Comparison of ENCODE assay signal across 8 mouse cellular contexts in the genomic region with DNA sequence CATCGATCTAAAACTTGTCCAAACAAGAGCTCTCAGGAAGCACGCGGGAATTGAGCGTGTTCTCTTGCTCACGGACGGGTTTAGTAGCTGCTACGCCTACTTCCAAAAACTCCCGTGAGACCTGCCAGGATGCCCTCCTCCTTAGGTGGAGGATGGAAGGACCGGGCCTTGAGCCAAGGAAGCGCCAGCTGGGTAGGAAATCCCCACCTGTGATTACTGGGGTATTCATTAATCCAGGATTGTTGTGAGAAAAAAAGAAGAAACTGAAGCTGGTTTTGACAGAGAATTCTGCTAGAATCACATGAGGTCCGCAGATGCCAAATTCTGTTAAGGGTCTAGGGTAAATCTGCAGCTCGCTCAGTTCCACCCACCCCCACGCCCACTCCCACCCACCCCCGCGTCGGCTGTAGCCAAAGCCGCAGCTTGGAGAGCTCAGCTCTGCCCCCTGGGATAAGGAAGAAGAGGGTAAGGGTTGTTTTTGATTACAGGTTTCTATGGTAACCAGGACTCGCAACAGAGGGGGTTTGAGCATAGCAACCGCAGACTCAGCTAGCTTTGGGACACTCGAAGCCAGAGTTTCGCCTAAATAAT. TPM values are rescaled to one million over a fixed set of nuclear protein-coding genes. Genes with fewer than 3 reads are reported as not detected.
DNase-seq lines count a peak whose midpoint lies in the region; ATAC-seq and TF ChIP-seq lines count a peak whose summit lies in the region.

No protein-coding gene starts in this region.

- peak; percentile 11 for DNase-seq in induced T-regulatory cell, adult 2 months (ENCODE audit: low read depth)
- DNase-seq in left cerebral cortex, postnatal 25 days (ENCODE audit: low spot score in 2 of 2), result peak; percentile 34 to 50
- DNase-seq in mesoderm, embryonic 11.5 days (ENCODE audit: low read depth, low spot score), result peak; percentile 83
- DNase-seq in adrenal gland, adult 8-10 months, result no peak

- peak overlapping the region; percentile 38 for H3K4me2 ChIP-seq in forebrain, embryonic 15.5 days (replicated peaks)
- H3K4me2 ChIP-seq in stomach, embryonic 14.5 days (replicated peaks; ENCODE audit: low read depth, low read length), result peak overlapping the region; percentile 41

- no peaks in the 10 kb centered on the region for H3K36me3 ChIP-seq in E14TG2a.4 (ENCODE audit: insufficient read depth, low read length)
- H3K36me3 ChIP-seq in forebrain, embryonic 15.5 days, result no peaks in the 10 kb centered on the region
- H3K36me3 ChIP-seq in stomach, embryonic 14.5 days (ENCODE audit: control insufficient read depth, insufficient read depth, low read length), result no peaks in the 10 kb centered on the region

- peaks cover 10% of the 10 kb centered on the region for H3K4me1 ChIP-seq in E14TG2a.4 (replicated peaks; ENCODE audit: low read depth, low read length)
- no peaks in the 10 kb centered on the region; the same call in 1 of the 2 replicates for H3K4me1 ChIP-seq in brown adipose tissue, adult 24 weeks (ENCODE audit: control insufficient read depth, insufficient read depth, insufficient read length, low read length)
- H3K4me1 ChIP-seq in forebrain, embryonic 15.5 days, result peaks cover 17% of the 10 kb centered on the region
- H3K4me1 ChIP-seq in stomach, embryonic 14.5 days (ENCODE audit: control insufficient read depth, insufficient read depth, low read length), result peaks cover 9% of the 10 kb centered on the region

- intact Hi-C loops in left cerebral cortex, postnatal 25 days (cut with DNase I), result no loop called here

- peak overlapping the region; percentile 37; the same call in 1 of the 2 replicates for H3K4me3 ChIP-seq in E14TG2a.4 (replicated peaks; ENCODE audit: low read length)
- H3K4me3 ChIP-seq in brown adipose tissue, adult 24 weeks (ENCODE audit: insufficient read depth, low read depth, low read length), result peak overlapping the region; percentile 43
- H3K4me3 ChIP-seq in forebrain, embryonic 15.5 days, result peak overlapping the region; percentile 24
- peak overlapping the region; percentile 12 for H3K4me3 ChIP-seq in stomach, embryonic 14.5 days (ENCODE audit: low read depth, low read length)

- no peaks in the 10 kb centered on the region for H3K9me3 ChIP-seq in E14TG2a.4 (ENCODE audit: low read length)
- H3K9me3 ChIP-seq in forebrain, embryonic 15.5 days, result no peaks in the 10 kb centered on the region
- no peaks in the 10 kb centered on the region for H3K9me3 ChIP-seq in stomach, embryonic 14.5 days (ENCODE audit: control insufficient read depth, low read depth, low read length)

- no peak overlapping the region for H3K9ac ChIP-seq in forebrain, embryonic 15.5 days (replicated peaks)
- H3K9ac ChIP-seq in stomach, embryonic 14.5 days (replicated peaks; ENCODE audit: low read depth, low read length), result no peak overlapping the region

- 0 out of 2 replicates have a peak, but pooled peaks have one; percentile 60 for ATAC-seq in forebrain, embryonic 15.5 days (replicated peaks)
- no peak for ATAC-seq in stomach, embryonic 14.5 days (ENCODE audit: insufficient number of reproducible peaks, insufficient read depth, low FRiP score, low read depth)

- WGBS in forebrain, embryonic 15.5 days, result under 1% methylated on average over 21 of the region's 21 CpGs
- 0% methylated on average over 21 of the region's 21 CpGs for WGBS in stomach, embryonic 14.5 days

- TF ChIP-seq CTCF in E14TG2a.4 (conservative IDR thresholded peaks at IDR 0.05; ENCODE audit: low read length), result no peak

- peaks cover 42% of the 10 kb centered on the region for H3K27me3 ChIP-seq in E14TG2a.4 (ENCODE audit: insufficient read depth, low read length)
- no peaks in the 10 kb centered on the region for H3K27me3 ChIP-seq in forebrain, embryonic 15.5 days
- H3K27me3 ChIP-seq in stomach, embryonic 14.5 days (ENCODE audit: control insufficient read depth, insufficient read depth, low read length), result no peaks in the 10 kb centered on the region

- H3K27ac ChIP-seq in brown adipose tissue, adult 24 weeks (replicated peaks; ENCODE audit: low read depth, low read length), result no peak overlapping the region
- H3K27ac ChIP-seq in forebrain, embryonic 15.5 days (replicated peaks), result 0 out of 2 replicates have a peak overlapping the region, but pooled peaks have one; percentile 11
- H3K27ac ChIP-seq in stomach, embryonic 14.5 days (ENCODE audit: low read length), result no peak overlapping the region

RNA-seq across cellular contexts. Expression of a gene that starts 30.0 kb away (rescaled TPM):
- 45.5 and 53.7 TPM in 2 replicates for polyA plus RNA-seq in brown adipose tissue, adult 24 weeks (2012; ENCODE audit: insufficient read depth, insufficient read length, missing spikeins)
- 54.0 and 54.6 TPM in 2 replicates for polyA plus RNA-seq in forebrain, embryonic 15.5 days (2015; fragmentation: Nextera tagmentation; extraction: Ambion mirVana)
- total RNA-seq in left cerebral cortex, postnatal 25 days (2021), result 10 to 100 TPM; 31.3 to 34.8 TPM
- 34.0 and 36.2 TPM in 2 replicates for polyA plus RNA-seq in stomach, embryonic 14.5 days (2014; fragmentation: Nextera tagmentation; extraction: Ambion mirVana)
- 10 to 100 TPM; 41.4 to 46.2 (median 44.0) TPM for total RNA-seq in adrenal gland, adult 8-10 months (2022)

RNA-seq across cellular contexts. Expression of a gene that starts 32.7 kb away (rescaled TPM):
- polyA plus RNA-seq in brown adipose tissue, adult 24 weeks (2012; ENCODE audit: insufficient read depth, insufficient read length, missing spikeins), result 427 and 435 TPM in 2 replicates
- 0.64 and 0.66 TPM in 2 replicates for polyA plus RNA-seq in forebrain, embryonic 15.5 days (2015; fragmentation: Nextera tagmentation; extraction: Ambion mirVana)
- 10 to 100 TPM in 1 of 2 experiments, 1 to 10 TPM in 1; 8.7 to 10.1 TPM for total RNA-seq in left cerebral cortex, postnatal 25 days (2021)
- 3.7 and 4.0 TPM in 2 replicates for polyA plus RNA-seq in stomach, embryonic 14.5 days (2014; fragmentation: Nextera tagmentation; extraction: Ambion mirVana)
- total RNA-seq in adrenal gland, adult 8-10 months (2022), result 100 to 1,000 TPM in 2 of 4 experiments, 10 to 100 TPM in 2; 45.2 to 106 (median 92.9) TPM

Comparison
In these comparisons a context has a peak if more than half of its experiments do, and no peak if none do; other contexts are left out.
1. RNA of a gene that starts 32.7 kb away (polyA plus RNA-seq): 427 to 435 TPM in brown adipose tissue, adult 24 weeks; 3.7 to 4.0 TPM in stomach, embryonic 14.5 days and 0.64 to 0.66 TPM in forebrain, embryonic 15.5 days; every median in the first group is over 10 times any median in the second.
2. Peak in every context shown above with its lines, with median percentiles within 50 percentile points of each other: H3K4me3 ChIP-seq.